Mouse (Mus musculus) brain, embryonic 14.5 days (tissue): ENCODE measurements at regions not wholly inside any gene's neighbourhood (a gene's known extent, or its start where the extent isn't known, plus 50 kb on each side); places are given as distances from the start of the nearest gene placed in this dataset.
"Not testable (repeated sequence)": the region's sequence is repeated elsewhere in the genome, so short reads cannot be mapped to it uniquely, and the experiment has no call there.

Source experiments
- DNase-seq: peaks from one replicate; pipeline ENCODE4 v3.0.0-alpha.2; 2011; ENCODE audit warnings: low read depth
- CTCF ChIP-seq: fragments of 200-500 bp; IDR thresholded peaks from 2 replicates; pipeline ENCODE4 v1.5.1; 2012; ENCODE audit warnings: inconsistent platforms, mild to moderate bottlenecking, moderate library complexity, borderline replicate concordance; ENCODE audit not compliant: insufficient read depth, insufficient read length; ENCODE audit errors: extremely low read depth
- POLR2A ChIP-seq: fragments of 200-500 bp; IDR thresholded peaks from 2 replicates; pipeline ENCODE4 v1.6.1; 2012; ENCODE audit warnings: mild to moderate bottlenecking, inconsistent platforms, borderline replicate concordance; ENCODE audit not compliant: poor library complexity, insufficient read depth, insufficient read length, severe bottlenecking; ENCODE audit errors: extremely low read depth

GRCm38 (mm10) chr10:104798816-104799393 is 605.1 kb downstream of the Gm4340 start:
- TF ChIP-seq CTCF (no peak), POLR2A (no peak)
- DNase-seq: peak; percentile 69

GRCm38 (mm10) chr10:104804849-104805248 is 611.0 kb downstream of the Gm4340 start:
- no peak for DNase-seq
- TF ChIP-seq CTCF: no peak
- no peak for TF ChIP-seq POLR2A

- no peak for TF ChIP-seq POLR2A
- peak; percentile 66 for DNase-seq
Measured at GRCm38 (mm10) chr10:104818252-104818651, 624.4 kb downstream of the Gm4340 start.

GRCm38 (mm10) chr10:104851821-104852220 is 658.0 kb downstream of the Gm4340 start:
- no peak for DNase-seq
- TF ChIP-seq POLR2A: no peak
- no peak for TF ChIP-seq CTCF

GRCm38 (mm10) chr10:104853111-104853510 is 659.3 kb downstream of the Gm4340 start:
- peak; percentile 17 for DNase-seq
- no peak for TF ChIP-seq POLR2A
- no peak for TF ChIP-seq CTCF

GRCm38 (mm10) chr10:104878246-104878645 is 684.4 kb downstream of the Gm4340 start:
- TF ChIP-seq CTCF: no peak
- no peak for TF ChIP-seq POLR2A
- no peak for DNase-seq

- DNase-seq: no peak
- no peak for TF ChIP-seq CTCF
- no peak for TF ChIP-seq POLR2A
Measured at GRCm38 (mm10) chr10:104914201-104914600, 660.0 kb downstream of the Tmtc2 start.

- TF ChIP-seq POLR2A (no peak), CTCF (no peak)
- DNase-seq: no peak
Measured at GRCm38 (mm10) chr10:104915521-104915920, 658.7 kb downstream of the Tmtc2 start.

GRCm38 (mm10) chr10:104936660-104937059 is 637.6 kb downstream of the Tmtc2 start:
- no peak for TF ChIP-seq POLR2A
- TF ChIP-seq CTCF: no peak
- DNase-seq: peak; percentile 39

- TF ChIP-seq POLR2A: no peak
- no peak for DNase-seq
Measured at GRCm38 (mm10) chr10:104946372-104946771, 627.9 kb downstream of the Tmtc2 start.

- DNase-seq: not testable (repeated sequence)
Measured at GRCm38 (mm10) chr10:104948821-104949220, 625.4 kb downstream of the Tmtc2 start.

GRCm38 (mm10) chr10:104968381-104968908 is 605.8 kb downstream of the Tmtc2 start:
- TF ChIP-seq POLR2A: no peak
- TF ChIP-seq CTCF: no peak
- DNase-seq: no peak
